In the genomic region with DNA sequence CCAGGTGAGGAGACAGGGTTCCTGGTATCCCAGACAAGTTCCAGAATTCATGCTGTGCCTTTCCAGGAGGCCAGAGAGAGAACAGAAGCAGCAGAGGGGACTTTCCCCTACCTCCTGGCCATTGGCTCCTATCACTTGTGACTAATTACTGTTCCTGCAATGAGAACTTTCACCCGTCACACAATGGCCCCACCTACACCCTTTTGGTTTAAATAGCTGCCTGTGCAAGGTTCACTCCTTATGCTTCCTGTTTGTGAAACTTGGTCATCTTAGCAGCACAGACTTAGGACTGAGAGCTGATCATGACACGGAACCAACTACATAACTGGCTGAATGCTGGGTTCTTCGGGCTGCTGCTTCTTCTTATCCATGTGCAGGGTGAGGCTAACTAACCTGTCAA, we compare ENCODE assay signal across 20 mouse cellular contexts. TPM values are rescaled to one million over a fixed set of nuclear protein-coding genes. Genes with fewer than 3 reads are reported as not detected.
DNase-seq lines count a peak whose midpoint lies in the region; ATAC-seq lines count a peak whose summit lies in the region.
"Had no signal": no experiment of that assay in that cellular context is flagged by ENCODE, and none has a peak within 500 bp of the region (broad histone marks: within the 10 kb centered on the region; RNA-seq: fewer than 3 reads in every experiment).

Ces2c (plus strand) TSS at position 238 of the 400 bp plus-strand sequence.

- DNase-seq in kidney, adult 8-10 months: peak; percentile 66 to 76
- DNase-seq in yolk sac, embryonic 10.5 days (ENCODE audit: low spot score): peak; percentile 8
- no peak for DNase-seq in layer of hippocampus, postnatal 25 days (ENCODE audit: extremely low spot score in 1 of 2, low spot score in 1 of 2)
- DNase-seq in lung, postnatal 4 days: no peak
- DNase-seq: adrenal gland, postnatal 14 days; cerebellum, adult 2 months; heart, adult 18-20 months; layer of hippocampus, adult 9-11 months; right cerebral cortex, postnatal 25 days had no signal

- no peak within 1 kb of the TSS for H3K27ac ChIP-seq in kidney, embryonic 14.5 days (ENCODE audit: low read depth, low read length)
- H3K27ac ChIP-seq in intestine, embryonic 16.5 days (ENCODE audit: low read length): no peak within 1 kb of the TSS
- H3K27ac ChIP-seq: embryonic facial prominence, embryonic 10.5 days; limb, embryonic 12.5 days; liver, embryonic 14.5 days; neural tube, embryonic 13.5 days had no signal

- H3K9me3 ChIP-seq in kidney, embryonic 14.5 days (ENCODE audit: control insufficient read depth, low read length): no peaks in the 10 kb centered on the region
- no peaks in the 10 kb centered on the region for H3K9me3 ChIP-seq in intestine, embryonic 16.5 days (ENCODE audit: control insufficient read depth, low read length)
- H3K9me3 ChIP-seq: embryonic facial prominence, embryonic 10.5 days; limb, embryonic 12.5 days; neural tube, embryonic 13.5 days had no signal

- no peaks in the 10 kb centered on the region for H3K36me3 ChIP-seq in kidney, embryonic 14.5 days (ENCODE audit: control insufficient read depth, insufficient read depth, low read length)
- no peaks in the 10 kb centered on the region for H3K36me3 ChIP-seq in intestine, embryonic 16.5 days (ENCODE audit: control insufficient read depth, insufficient read depth, low read length)
- H3K36me3 ChIP-seq: embryonic facial prominence, embryonic 10.5 days; limb, embryonic 12.5 days; neural tube, embryonic 13.5 days had no signal

- H3K4me3 ChIP-seq in kidney, embryonic 14.5 days (ENCODE audit: low read length): no peak within 1 kb of the TSS
- no peak within 1 kb of the TSS for H3K4me3 ChIP-seq in intestine, embryonic 16.5 days (ENCODE audit: low read length)
- H3K4me3 ChIP-seq: embryonic facial prominence, embryonic 10.5 days; limb, embryonic 12.5 days; neural tube, embryonic 13.5 days had no signal

- WGBS in kidney, embryonic 14.5 days: 83% methylated on average over 3 of the region's 3 CpGs
- WGBS in intestine, embryonic 16.5 days: 72% methylated on average over 3 of the region's 3 CpGs

- no peak within 1 kb of the TSS for H3K9ac ChIP-seq in kidney, embryonic 14.5 days (ENCODE audit: low read depth, low read length)
- no peak within 1 kb of the TSS for H3K9ac ChIP-seq in intestine, embryonic 16.5 days (ENCODE audit: low read depth, low read length)
- H3K9ac ChIP-seq: limb, embryonic 12.5 days; liver, embryonic 14.5 days; neural tube, embryonic 13.5 days had no signal

- ATAC-seq in kidney, embryonic 14.5 days (ENCODE audit: low FRiP score, low TSS enrichment): no peak
- peak; percentile 97 for ATAC-seq in CD4-positive, CD25-positive, alpha-beta regulatory T cell, adult 4 months
- ATAC-seq in intestine, embryonic 16.5 days: peak; percentile 94
- ATAC-seq: forebrain, embryonic 14.5 days; lung, postnatal 0 days had no signal

- no peaks in the 10 kb centered on the region; the same call in 1 of the 2 replicates for H3K27me3 ChIP-seq in kidney, embryonic 14.5 days (ENCODE audit: control insufficient read depth, insufficient read depth, low read length)
- no peaks in the 10 kb centered on the region for H3K27me3 ChIP-seq in intestine, embryonic 16.5 days (replicated peaks; ENCODE audit: control insufficient read depth, insufficient read depth, low read length)
- H3K27me3 ChIP-seq: limb, embryonic 12.5 days; neural tube, embryonic 13.5 days had no signal

- no peaks in the 10 kb centered on the region for H3K4me1 ChIP-seq in kidney, embryonic 14.5 days (ENCODE audit: control insufficient read depth, insufficient read depth, low read length)
- H3K4me1 ChIP-seq in intestine, embryonic 16.5 days (ENCODE audit: control insufficient read depth, insufficient read depth, low read length): peaks cover 4% of the 10 kb centered on the region; the same call in 1 of the 2 replicates
- H3K4me1 ChIP-seq: embryonic facial prominence, embryonic 10.5 days; limb, embryonic 12.5 days; neural tube, embryonic 13.5 days had no signal

- H3K4me2 ChIP-seq in kidney, embryonic 14.5 days (replicated peaks; ENCODE audit: low read depth, low read length): no peak within 1 kb of the TSS
- H3K4me2 ChIP-seq in intestine, embryonic 16.5 days (ENCODE audit: low read depth, low read length): no peak within 1 kb of the TSS
- H3K4me2 ChIP-seq: limb, embryonic 12.5 days; neural tube, embryonic 13.5 days had no signal

RNA-seq across cellular contexts. Expression of gene Ces2c, which starts in this region (rescaled TPM):
- 0.11 TPM in 1 of 2 replicates, not detected in the other for polyA plus RNA-seq in kidney, embryonic 14.5 days (2014; fragmentation: Nextera tagmentation; extraction: Ambion mirVana)
- polyA plus RNA-seq in CD4-positive, CD25-positive, alpha-beta regulatory T cell, adult 4 months (2017; shearing (Covaris generic)): 10 to 100 TPM; 22.1 to 39.8 TPM
- 2.5 and 2.7 TPM in 2 replicates for polyA plus RNA-seq in intestine, embryonic 16.5 days (2015; fragmentation: Nextera tagmentation; extraction: Ambion mirVana)
- not detected for total RNA-seq in layer of hippocampus, postnatal 25 days (2021)
- total RNA-seq: adrenal gland, postnatal 14 days; heart, adult 18-20 months; megakaryocyte-erythroid progenitor cell, adult 5-6 weeks had no signal
- polyA plus RNA-seq: cerebellum, adult 2 months; embryonic facial prominence, embryonic 10.5 days; forebrain, embryonic 14.5 days; heart, embryonic 14.5 days; limb, embryonic 12.5 days; lung, postnatal 0 days; neural tube, embryonic 13.5 days had no signal

Comparison
In these comparisons a context has a peak if more than half of its experiments do, and no peak if none do; other contexts are left out.
1. DNase-seq: peak in kidney, adult 8-10 months (2 of 2) and yolk sac, embryonic 10.5 days (single experiment); none in layer of hippocampus, postnatal 25 days (0 of 2) and lung, postnatal 4 days (0 of 2).